Mouse (Mus musculus) heart, adult 11 months (tissue): Measurements from ENCODE around the gene Iqsec1.

Source experiments
- DNase-seq: peaks from one replicate; pipeline ENCODE4 v3.0.0; 2022

Gene Iqsec1

GRCm38 (mm10) chr6:90720201-90720600 lies 268.3 kb downstream of the Iqsec1 start:
- no peak for DNase-seq

- DNase-seq, result no peak
Observed at GRCm38 (mm10) chr6:90719402-90719801, 269.1 kb downstream of the Iqsec1 start.

- no peak for DNase-seq
Observed at GRCm38 (mm10) chr6:90718477-90718876, 270.0 kb downstream of the Iqsec1 start.

GRCm38 (mm10) chr6:90717711-90718110 lies 270.8 kb downstream of the Iqsec1 start:
- peak; percentile 98 for DNase-seq

GRCm38 (mm10) chr6:90716853-90717252 lies 271.6 kb downstream of the Iqsec1 start:
- DNase-seq, result no peak

GRCm38 (mm10) chr6:90716066-90716704 lies 272.3 kb downstream of the Iqsec1 start:
- peak; percentile 99 for DNase-seq

GRCm38 (mm10) chr6:90715245-90715905 lies 273.1 kb downstream of the Iqsec1 start:
- DNase-seq, result peak; percentile 89

GRCm38 (mm10) chr6:90713650-90714049 lies 274.8 kb downstream of the Iqsec1 start:
- DNase-seq, result no peak

- peak; percentile 98 for DNase-seq
Observed at GRCm38 (mm10) chr6:90712486-90713480, 275.7 kb downstream of the Iqsec1 start.

- peak; percentile 89 for DNase-seq
Observed at GRCm38 (mm10) chr6:90712063-90712462, 276.4 kb downstream of the Iqsec1 start.

- peak; percentile 93 for DNase-seq
Observed at GRCm38 (mm10) chr6:90711476-90712035, 276.9 kb downstream of the Iqsec1 start.

GRCm38 (mm10) chr6:90710778-90711177 lies 277.7 kb downstream of the Iqsec1 start:
- DNase-seq, result peak; percentile 85

- DNase-seq, result peak; percentile 94
Observed at GRCm38 (mm10) chr6:90709929-90710777, 278.3 kb downstream of the Iqsec1 start.

GRCm38 (mm10) chr6:90708061-90708618 lies 280.3 kb downstream of the Iqsec1 start:
- DNase-seq, result no peak

- peak; percentile 98 for DNase-seq
Observed at GRCm38 (mm10) chr6:90707143-90707542, 281.3 kb downstream of the Iqsec1 start.

- DNase-seq, result peak; percentile 98
Observed at GRCm38 (mm10) chr6:90706490-90706889, 282.0 kb downstream of the Iqsec1 start.

- peak; percentile 90 for DNase-seq
Observed at GRCm38 (mm10) chr6:90705738-90706137, 282.7 kb downstream of the Iqsec1 start.

- peak; percentile 97 for DNase-seq
Observed at GRCm38 (mm10) chr6:90704705-90705344, 283.7 kb downstream of the Iqsec1 start.

- no peak for DNase-seq
Observed at GRCm38 (mm10) chr6:90703782-90704181, 284.7 kb downstream of the Iqsec1 start.

- peak; percentile 92 for DNase-seq
Observed at GRCm38 (mm10) chr6:90702837-90703735, 285.4 kb downstream of the Iqsec1 start.
